Mouse (Mus musculus) limb, embryonic 13.5 days (tissue): Measurements from ENCODE around the gene Slco2a1. TPM values are rescaled to one million over a fixed set of nuclear protein-coding genes. Genes with fewer than 3 reads are reported as not detected.

Source experiments
- ATAC-seq: fragments of 200-750 bp; cut with Nextera tagmentation; 2 replicates; pipeline ENCODE4 v1.8.0; 2017; ENCODE audit warnings: low read depth, moderate number of reproducible peaks, moderate TSS enrichment; ENCODE audit not compliant: low FRiP score
- H3K27ac ChIP-seq: fragments of 300-500 bp; sonication (generic); 2 replicates; pipeline ENCODE4 v1.5.1; 2015; ENCODE audit warnings: inconsistent platforms, mild to moderate bottlenecking, moderate library complexity
- H3K27me3 ChIP-seq: fragments of 300-500 bp; sonication (generic); 2 replicates; pipeline ENCODE4 v1.6.1; 2015; ENCODE audit warnings: mild to moderate bottlenecking, inconsistent platforms
- H3K36me3 ChIP-seq: fragments of 300-500 bp; sonication (generic); 2 replicates; pipeline ENCODE4 v1.6.1; 2015; ENCODE audit warnings: inconsistent platforms, mild to moderate bottlenecking, moderate library complexity
- H3K4me1 ChIP-seq: fragments of 300-500 bp; sonication (generic); 2 replicates; pipeline ENCODE4 v1.6.1; 2015; ENCODE audit warnings: inconsistent platforms
- H3K4me2 ChIP-seq: fragments of 300-500 bp; sonication (generic); replicated peaks from 2 replicates; pipeline ENCODE4 v1.6.1; 2015; ENCODE audit warnings: inconsistent platforms, mild to moderate bottlenecking, moderate library complexity
- H3K4me3 ChIP-seq: fragments of 300-500 bp; sonication (generic); 2 replicates; pipeline ENCODE4 v1.5.1; 2015; ENCODE audit warnings: moderate library complexity, mild to moderate bottlenecking, inconsistent platforms
- H3K9ac ChIP-seq: fragments of 300-500 bp; sonication (generic); 2 replicates; pipeline ENCODE4 v1.6.1; 2015; ENCODE audit warnings: mild to moderate bottlenecking, inconsistent platforms
- H3K9me3 ChIP-seq: fragments of 300-500 bp; sonication (generic); 2 replicates; pipeline ENCODE4 v1.6.1; 2016; ENCODE audit warnings: inconsistent platforms
- WGBS: fragments of 180-500 bp; shearing (Covaris S2); methylation state at CpG from one replicate; pipeline ENCODE4 v1.1.7; 2015; 5-methylcytosine and 5-hydroxymethylcytosine counted together
- polyA plus RNA-seq: library from polyadenylated mRNA; unstranded; fragments of >200 nt; fragmentation: Nextera tagmentation; extraction: Ambion mirVana; gene quantifications from 2 replicates; pipeline ENCODE4 v1.2.1, GENCODE M21; 2015

The Slco2a1 gene
- polyA plus RNA-seq, 1 experiment from 2014 or later = 2.5 TPM

GRCm38 (mm10) chr9:103117495-103117894 is 129.0 kb downstream of the Slco2a1 start:
- Histone ChIP-seq H3K9ac (no peak overlapping the region), H3K27me3 (peaks cover 28% of the 10 kb centered on the region), H3K4me1 (peaks cover 12% of the 10 kb centered on the region), H3K9me3 (no peaks in the 10 kb centered on the region), H3K36me3 (no peaks in the 10 kb centered on the region; the same call in 1 of the 2 replicates), H3K4me3 (no peak overlapping the region), H3K4me2 (no peak overlapping the region), H3K27ac (no peak overlapping the region)
- no peak for ATAC-seq
- WGBS = 77% methylated on average over 5 of the region's 5 CpGs

DNA sequence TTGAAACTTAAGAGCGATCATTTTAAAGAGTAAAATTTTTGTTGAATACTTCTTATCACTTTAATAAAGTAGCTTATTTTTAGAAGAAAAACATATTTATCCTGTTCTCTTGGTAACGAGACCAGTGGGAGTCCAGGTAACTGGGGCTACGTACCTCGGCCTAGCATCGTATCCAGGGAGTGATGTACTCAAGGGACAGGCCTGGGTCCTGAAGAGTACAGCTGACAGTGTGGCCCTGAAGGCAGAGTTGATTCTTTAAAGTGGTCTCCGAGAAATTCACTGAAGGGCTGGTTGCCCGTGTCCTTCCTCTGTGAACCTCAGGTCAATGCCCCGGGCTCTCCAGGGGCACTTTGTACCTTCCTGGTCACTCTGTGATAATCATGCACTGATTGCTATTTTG is 129.4 kb downstream of the Slco2a1 start:
- WGBS = 90% methylated on average over 8 of the region's 8 CpGs
- H3K9ac ChIP-seq = no peak overlapping the region
- no peak overlapping the region for H3K4me2 ChIP-seq
- no peaks in the 10 kb centered on the region; the same call in 1 of the 2 replicates for H3K36me3 ChIP-seq
- no peak overlapping the region for H3K27ac ChIP-seq
- no peak overlapping the region for H3K4me3 ChIP-seq
- peaks cover 23% of the 10 kb centered on the region for H3K27me3 ChIP-seq
- H3K4me1 ChIP-seq = peaks cover 7% of the 10 kb centered on the region
- no peaks in the 10 kb centered on the region for H3K9me3 ChIP-seq
- no peak for ATAC-seq

DNA sequence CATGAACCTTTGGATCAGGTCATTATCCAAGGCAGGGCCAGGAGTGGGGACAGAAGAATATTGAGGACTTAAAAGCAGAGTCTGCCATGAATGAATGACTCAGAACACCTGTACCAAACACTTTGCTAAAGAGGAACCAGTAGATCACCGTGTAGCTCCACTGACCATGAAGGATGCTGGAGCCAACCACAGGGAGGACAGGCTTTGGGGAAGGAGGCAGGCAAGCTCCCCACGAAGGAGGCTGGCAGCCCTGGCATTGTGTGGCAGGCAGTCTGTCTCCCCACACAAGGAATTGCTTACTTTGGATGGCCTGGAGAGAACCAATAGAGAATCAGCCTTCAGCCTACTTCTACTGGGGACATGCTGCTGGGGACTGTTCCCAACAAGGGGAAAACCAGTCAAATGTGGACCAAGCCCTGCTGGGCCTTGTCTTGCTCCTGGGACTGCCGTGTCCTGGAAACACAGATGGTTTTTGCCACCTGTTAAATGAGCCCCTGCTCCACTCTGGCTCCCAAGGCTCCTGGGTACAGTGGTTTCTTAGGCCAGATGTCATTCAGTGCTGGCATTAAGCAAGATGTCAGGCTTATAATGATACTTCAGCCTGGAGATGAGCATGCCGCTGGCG is 130.3 kb downstream of the Slco2a1 start:
- Histone ChIP-seq H3K27me3 (peaks cover 15% of the 10 kb centered on the region), H3K27ac (no peak overlapping the region), H3K9ac (0 out of 2 replicates have a peak overlapping the region, but pooled peaks have one; percentile 10), H3K4me1 (no peaks in the 10 kb centered on the region), H3K9me3 (no peaks in the 10 kb centered on the region), H3K4me3 (no peak overlapping the region), H3K36me3 (no peaks in the 10 kb centered on the region; the same call in 1 of the 2 replicates), H3K4me2 (no peak overlapping the region)
- WGBS = 81% methylated on average over 5 of the region's 5 CpGs
- no peak for ATAC-seq

DNA sequence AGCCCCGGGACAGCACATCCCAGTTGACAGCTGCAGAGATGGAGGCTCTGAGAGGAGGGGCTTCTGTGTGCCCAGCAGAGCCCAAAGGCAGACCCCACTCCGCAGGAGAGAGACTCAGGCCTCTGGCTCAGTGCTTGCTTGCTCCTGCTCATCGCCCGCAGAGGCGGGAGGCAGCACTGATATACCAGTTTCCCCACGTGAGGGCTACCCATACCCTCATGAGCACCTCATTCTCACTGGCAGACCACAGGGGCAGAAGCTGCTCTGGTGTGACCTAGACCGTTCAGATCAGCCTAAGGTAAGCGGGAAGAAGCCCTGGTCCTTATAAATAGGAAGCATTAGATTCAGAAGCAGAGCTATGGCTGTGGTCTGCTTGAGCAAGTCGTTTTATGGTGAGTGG is 131.3 kb downstream of the Slco2a1 start:
- 80% methylated on average over 9 of the region's 9 CpGs for WGBS
- H3K36me3 ChIP-seq = no peaks in the 10 kb centered on the region; the same call in 1 of the 2 replicates
- no peak overlapping the region for H3K27ac ChIP-seq
- 0 out of 2 replicates have a peak overlapping the region, but pooled peaks have one; percentile 10 for H3K9ac ChIP-seq
- ATAC-seq = no peak
- H3K4me3 ChIP-seq = no peak overlapping the region
- H3K27me3 ChIP-seq = peaks cover 5% of the 10 kb centered on the region
- H3K4me2 ChIP-seq = no peak overlapping the region
- no peaks in the 10 kb centered on the region for H3K9me3 ChIP-seq
- no peaks in the 10 kb centered on the region for H3K4me1 ChIP-seq

- no peaks in the 10 kb centered on the region; the same call in 1 of the 2 replicates for H3K36me3 ChIP-seq
- no peak overlapping the region for H3K9ac ChIP-seq
- 0 out of 2 replicates have a peak, but pooled peaks cover under 1% of the 10 kb centered on the region for H3K27me3 ChIP-seq
- H3K4me1 ChIP-seq = no peaks in the 10 kb centered on the region
- no peak overlapping the region for H3K27ac ChIP-seq
- ATAC-seq = no peak
- no peaks in the 10 kb centered on the region for H3K9me3 ChIP-seq
- H3K4me3 ChIP-seq = no peak overlapping the region
- H3K4me2 ChIP-seq = no peak overlapping the region
- WGBS = 67% methylated on average over 2 of the region's 2 CpGs
Observed at GRCm38 (mm10) chr9:103120231-103120630, 131.7 kb downstream of the Slco2a1 start.

DNA sequence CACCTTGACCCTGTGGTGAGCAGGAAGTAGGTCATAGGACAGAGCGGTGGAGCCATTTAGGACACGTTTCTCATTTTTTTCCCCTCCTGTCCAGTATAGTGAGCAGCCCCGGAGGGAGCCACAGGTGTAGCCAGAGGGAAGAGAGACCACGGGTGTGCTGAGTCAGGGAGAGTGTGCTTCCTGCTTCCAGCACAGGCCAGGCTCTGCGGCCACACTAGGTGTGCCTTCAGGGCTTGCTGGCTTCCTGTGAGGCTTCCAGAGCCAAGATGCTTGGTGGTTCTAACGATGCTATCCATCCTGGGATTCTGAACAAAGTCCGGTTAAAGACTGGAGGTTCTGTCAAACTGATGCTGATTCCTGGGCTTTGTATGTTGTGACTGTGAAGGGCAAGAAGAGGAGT is 133.0 kb downstream of the Slco2a1 start:
- 86% methylated on average over 7 of the region's 7 CpGs for WGBS
- H3K4me1 ChIP-seq = no peaks in the 10 kb centered on the region
- no peaks in the 10 kb centered on the region for H3K9me3 ChIP-seq
- H3K36me3 ChIP-seq = no peaks in the 10 kb centered on the region; the same call in 1 of the 2 replicates
- H3K27me3 ChIP-seq = no peaks in the 10 kb centered on the region
- no peak overlapping the region for H3K4me3 ChIP-seq
- H3K27ac ChIP-seq = no peak overlapping the region
- no peak overlapping the region for H3K9ac ChIP-seq
- H3K4me2 ChIP-seq = no peak overlapping the region
- ATAC-seq = no peak

GRCm38 (mm10) chr9:103124746-103125145 is 136.2 kb downstream of the Slco2a1 start:
- Histone ChIP-seq H3K4me2 (no peak overlapping the region), H3K4me3 (no peak overlapping the region), H3K27me3 (no peaks in the 10 kb centered on the region), H3K27ac (no peak overlapping the region), H3K9me3 (no peaks in the 10 kb centered on the region), H3K9ac (no peak overlapping the region), H3K36me3 (no peaks in the 10 kb centered on the region; the same call in 1 of the 2 replicates), H3K4me1 (no peaks in the 10 kb centered on the region)
- no peak for ATAC-seq
- WGBS = 90% methylated on average over 4 of the region's 4 CpGs

DNA sequence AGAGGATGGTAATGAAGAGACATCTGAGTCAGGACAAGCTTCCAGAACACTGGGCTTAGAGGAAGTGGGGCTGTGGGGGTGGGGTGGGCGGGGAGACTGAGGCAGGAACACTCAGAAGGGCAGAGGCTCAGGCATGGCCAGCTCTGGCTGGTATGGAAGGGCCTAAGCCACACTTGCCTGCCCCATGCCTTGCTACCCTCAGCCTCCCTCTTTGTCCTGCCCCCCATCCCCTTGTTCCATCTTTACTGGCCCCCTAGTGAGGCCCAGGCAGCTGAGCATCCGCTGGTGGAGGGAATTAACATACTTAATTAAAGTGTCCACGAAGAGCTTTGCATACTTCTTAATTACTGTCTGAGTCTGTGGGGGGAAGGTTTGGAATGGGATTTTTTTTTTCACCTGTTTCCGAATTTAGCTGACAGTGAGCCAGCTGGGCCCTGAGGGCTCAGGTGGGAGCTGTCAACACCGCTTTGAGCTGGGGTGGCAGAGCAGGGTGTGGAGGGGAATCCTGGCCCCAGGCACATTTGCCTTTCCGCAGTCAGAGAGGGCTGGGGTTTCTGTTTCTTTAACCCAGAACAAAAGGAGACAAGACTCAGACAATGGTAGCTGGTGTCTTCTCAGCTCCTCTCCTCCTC is 145.1 kb downstream of the Slco2a1 start:
- Histone ChIP-seq H3K4me3 (no peak overlapping the region), H3K36me3 (no peaks in the 10 kb centered on the region), H3K9me3 (no peaks in the 10 kb centered on the region), H3K27ac (no peak overlapping the region), H3K27me3 (no peaks in the 10 kb centered on the region), H3K9ac (no peak overlapping the region), H3K4me1 (peaks cover 13% of the 10 kb centered on the region; the same call in 1 of the 2 replicates), H3K4me2 (no peak overlapping the region)
- 31% methylated on average over 6 of the region's 6 CpGs for WGBS
- no peak for ATAC-seq

GRCm38 (mm10) chr9:103134450-103135030 is 146.0 kb downstream of the Slco2a1 start:
- H3K36me3 ChIP-seq = no peaks in the 10 kb centered on the region
- ATAC-seq = 0 out of 2 replicates have a peak, but pooled peaks have one; percentile 41
- no peak overlapping the region for H3K27ac ChIP-seq
- H3K4me3 ChIP-seq = no peak overlapping the region
- no peak overlapping the region for H3K4me2 ChIP-seq
- WGBS = 25% methylated on average over 9 of the region's 9 CpGs
- H3K9me3 ChIP-seq = no peaks in the 10 kb centered on the region
- H3K4me1 ChIP-seq = peaks cover 14% of the 10 kb centered on the region; the same call in 1 of the 2 replicates
- no peak overlapping the region for H3K9ac ChIP-seq
- no peaks in the 10 kb centered on the region for H3K27me3 ChIP-seq

DNA sequence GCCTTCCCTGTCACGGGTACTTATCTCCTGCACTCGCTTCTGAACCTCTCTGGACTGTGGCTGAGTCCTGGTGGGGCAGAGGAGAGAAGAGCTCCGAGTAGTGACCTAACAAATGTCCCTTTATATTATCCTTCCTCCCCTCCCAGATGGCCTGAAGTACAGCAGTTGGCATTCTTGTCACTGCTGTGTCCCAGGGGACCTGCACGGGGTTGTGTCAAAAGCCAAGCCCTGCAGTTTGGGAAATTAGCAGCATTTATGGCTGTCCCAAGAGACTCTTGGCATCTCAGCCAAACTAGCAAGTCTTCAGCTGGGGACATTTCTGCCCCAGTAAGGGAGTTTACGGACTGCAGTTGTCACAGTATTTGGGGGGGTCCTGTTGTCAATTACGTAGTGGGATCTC is 151.0 kb downstream of the Slco2a1 start:
- H3K9ac ChIP-seq = no peak overlapping the region
- 63% methylated on average over 6 of the region's 6 CpGs for WGBS
- H3K36me3 ChIP-seq = no peaks in the 10 kb centered on the region
- H3K27ac ChIP-seq = no peak overlapping the region
- no peak for ATAC-seq
- H3K4me1 ChIP-seq = 0 out of 2 replicates have a peak, but pooled peaks cover 9% of the 10 kb centered on the region
- H3K4me2 ChIP-seq = no peak overlapping the region
- H3K27me3 ChIP-seq = no peaks in the 10 kb centered on the region
- H3K9me3 ChIP-seq = no peaks in the 10 kb centered on the region
- H3K4me3 ChIP-seq = no peak overlapping the region

GRCm38 (mm10) chr9:103140384-103140783 is 151.9 kb downstream of the Slco2a1 start:
- 82% methylated on average over 6 of the region's 6 CpGs for WGBS
- H3K9me3 ChIP-seq = no peaks in the 10 kb centered on the region
- H3K27ac ChIP-seq = no peak overlapping the region
- no peak overlapping the region for H3K4me3 ChIP-seq
- ATAC-seq = no peak
- no peak overlapping the region for H3K9ac ChIP-seq
- H3K4me2 ChIP-seq = no peak overlapping the region
- no peaks in the 10 kb centered on the region for H3K27me3 ChIP-seq
- H3K4me1 ChIP-seq = peaks cover 11% of the 10 kb centered on the region
- H3K36me3 ChIP-seq = no peaks in the 10 kb centered on the region

DNA sequence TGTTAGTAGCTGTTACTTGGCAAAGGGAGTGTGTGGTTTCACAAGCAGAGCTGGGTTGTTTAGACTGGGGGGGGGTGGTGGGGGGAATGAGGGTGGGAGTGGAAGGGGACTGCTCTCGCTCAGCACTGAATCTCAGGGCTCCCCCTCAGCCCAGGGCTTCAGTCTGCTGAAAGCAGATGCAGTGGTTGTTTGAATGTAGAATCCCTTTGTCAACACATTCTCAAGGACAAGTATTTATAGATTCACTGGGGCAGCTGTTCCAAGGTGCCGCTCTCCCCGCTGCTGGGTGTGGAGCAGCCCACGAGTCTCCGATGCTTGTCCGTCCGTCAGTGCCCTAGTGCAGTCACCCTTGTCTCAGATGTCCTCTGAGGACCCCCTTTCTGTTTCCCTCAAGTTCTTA is 152.8 kb downstream of the Slco2a1 start:
- Histone ChIP-seq H3K9ac (no peak overlapping the region), H3K4me1 (peaks cover 14% of the 10 kb centered on the region), H3K4me2 (no peak overlapping the region), H3K36me3 (no peaks in the 10 kb centered on the region), H3K9me3 (no peaks in the 10 kb centered on the region), H3K4me3 (no peak overlapping the region), H3K27me3 (no peaks in the 10 kb centered on the region), H3K27ac (no peak overlapping the region)
- 87% methylated on average over 7 of the region's 7 CpGs for WGBS
- no peak for ATAC-seq
